Mouse (Mus musculus): ENCODE results near the gene Tekt4. TPM values are rescaled to one million over a fixed set of nuclear protein-coding genes. Genes with fewer than 3 reads are reported as not detected.

The Tekt4 gene
- total RNA-seq, 2 experiments from 2014 or later, result 0.70 to 1.6 TPM

Other genes starting within 250 kb of the Tekt4 start
- 10 to 100 TPM; 54.6 to 56.0 TPM for gene Gnptg, start 214.5 kb upstream of the Tekt4 start, total RNA-seq (2021)
- gene Tsr3, start 214.4 kb upstream of the Tekt4 start, total RNA-seq (2021), result 10 to 100 TPM; 29.7 to 33.8 TPM
- 10 to 100 TPM in 1 of 2 experiments, 1 to 10 TPM in 1; 5.2 to 24.2 TPM for gene Baiap3, start 198.3 kb upstream of the Tekt4 start, total RNA-seq (2021)
- 100 to 1,000 TPM; 297 to 302 TPM for gene Ube2i, start 180.0 kb upstream of the Tekt4 start, total RNA-seq (2021)
- 1 to 10 TPM; 1.2 to 1.3 TPM for gene Prss34, start 156.2 kb upstream of the Tekt4 start, total RNA-seq (2021)
- gene Prss28, start 146.0 kb upstream of the Tekt4 start, total RNA-seq (2021), result not detected
- not detected for gene Prss29, start 136.0 kb upstream of the Tekt4 start, total RNA-seq (2021)
- gene Tpsab1, start 109.1 kb upstream of the Tekt4 start, total RNA-seq (2021), result 1 to 10 TPM in 1 of 2 experiments, under 1 TPM in 1; 0.62 to 2.5 TPM
- gene Tpsb2, start 88.3 kb upstream of the Tekt4 start, total RNA-seq (2021), result 10 to 100 TPM in 1 of 2 experiments, 1 to 10 TPM in 1; 8.1 to 16.4 TPM
- gene Tpsg1, start 85.3 kb upstream of the Tekt4 start, total RNA-seq (2021), result not detected
- gene Cacna1h, start 20.8 kb upstream of the Tekt4 start, total RNA-seq (2021), result 100 to 1,000 TPM in 1 of 2 experiments, 10 to 100 TPM in 1; 96.9 to 103 TPM
- under 1 TPM; 0.58 to 0.72 TPM for gene Sstr5, start 42.7 kb downstream of the Tekt4 start, total RNA-seq (2021)
- gene Sox8, start 116.1 kb downstream of the Tekt4 start, total RNA-seq (2021), result 10 to 100 TPM; 29.9 to 38.1 TPM
- gene Lmf1, start 124.5 kb downstream of the Tekt4 start, total RNA-seq (2021), result 10 to 100 TPM; 19.4 to 21.5 TPM